Mouse (Mus musculus) neutrophil, adult 83 days (primary cell): Measurements from ENCODE around the gene Cog5. TPM values are rescaled to one million over a fixed set of nuclear protein-coding genes. Genes with fewer than 3 reads are reported as not detected.

ENCODE experiments used
- total RNA-seq, 2 experiments: library from RNA; stranded (reverse); gene quantifications; one replicate each; pipeline ENCODE4 v1.2.4; 2023

The Cog5 gene
- 10 to 100 TPM; 28.7 to 30.2 TPM for total RNA-seq

DNA sequence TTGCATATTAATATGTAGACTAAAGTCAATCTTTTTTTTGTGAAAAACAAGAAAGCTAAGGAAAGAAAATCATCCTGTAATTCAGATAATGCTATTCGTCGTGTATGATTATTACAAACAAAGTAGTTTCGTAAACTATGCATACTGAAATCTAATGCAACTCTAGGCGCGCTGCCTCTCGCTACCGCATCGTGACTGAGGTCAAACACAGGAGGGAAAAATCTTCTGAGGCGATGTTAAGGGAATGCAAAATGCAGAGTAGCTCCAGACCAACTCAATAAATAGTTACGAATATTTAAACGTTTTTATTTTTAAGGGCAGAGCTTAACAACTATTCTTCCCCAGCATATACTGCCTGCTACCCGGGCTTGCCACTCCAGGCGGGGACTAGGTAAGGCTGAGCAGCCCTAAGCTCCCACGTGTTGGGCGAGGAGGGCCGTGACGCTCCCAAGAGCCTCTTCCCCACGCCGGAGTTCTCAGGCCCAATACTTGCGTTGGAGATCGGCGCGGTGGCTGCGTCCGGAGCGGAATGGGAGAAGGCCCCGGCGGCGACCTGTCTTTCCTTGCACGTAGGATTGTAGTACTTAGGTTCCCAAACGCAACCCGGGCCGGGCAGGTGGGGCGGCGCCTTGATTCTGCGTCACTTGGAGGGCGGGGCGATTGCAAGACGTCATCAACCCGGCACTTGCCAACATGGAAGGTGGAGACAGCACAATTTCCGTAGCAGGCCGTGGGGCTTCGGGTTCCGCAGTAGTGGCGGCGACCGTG, at the start of gene Cog5, which contains the start of gene Dus4l:
Gene Cog5 (plus strand): TSS at position 673 of the 768 bp plus-strand sequence.
Gene Dus4l (minus strand): TSS at position 630 of the 768 bp plus-strand sequence.

GRCm38 (mm10) chr12:31634343-31635239, 20.1 kb upstream of the Cog5 start, which contains the start of gene Bcap29:
TSS of gene Bcap29 (minus strand) at chr12:31634658.

DNA sequence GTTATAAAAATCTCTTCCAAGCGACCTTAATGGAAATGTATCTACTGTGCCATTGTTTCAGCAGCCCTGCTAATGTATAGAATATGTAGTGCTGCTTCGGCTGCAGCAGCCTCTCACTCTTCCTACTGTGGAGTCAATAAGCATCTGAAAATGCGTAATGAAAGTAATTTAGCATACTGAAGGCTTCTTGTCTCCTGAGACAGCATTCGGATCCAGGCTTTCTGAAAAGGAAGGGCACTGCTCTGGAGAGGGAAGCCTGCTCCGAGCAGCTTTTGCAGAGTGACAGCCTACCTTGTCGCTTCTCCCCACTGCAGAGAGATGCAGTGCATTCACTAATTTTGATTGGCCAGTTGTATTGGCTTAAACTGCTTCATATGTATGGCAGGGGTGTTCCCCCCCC, 58.9 kb downstream of the Cog5 start, which contains the start of gene Gpr22:
Gene Gpr22 (minus strand): TSS at position 348 of the 400 bp plus-strand sequence.

GRCm38 (mm10) chr12:31949759-31950658, 295.3 kb downstream of the Cog5 start, which contains the start of gene Hbp1:
TSS of gene Hbp1 (minus strand) at chr12:31950535.

Other genes with a start within 250 kb of the Cog5 start
- 10 to 100 TPM; 14.5 to 14.7 TPM for gene Cbll1, start 155.3 kb upstream of the Cog5 start, total RNA-seq
- gene Slc26a4, start 94.9 kb upstream of the Cog5 start, total RNA-seq = not detected
- 10 to 100 TPM; 11.3 to 13.8 TPM for gene Bcap29, start 20.2 kb upstream of the Cog5 start, total RNA-seq
- 1 to 10 TPM; 3.7 to 10.0 TPM for gene Dus4l, start within 50 bp of the Cog5 start, total RNA-seq
- not detected for gene Gpr22, start 59.1 kb downstream of the Cog5 start, total RNA-seq